Mouse (Mus musculus) thymus, adult 2 months (tissue): ENCODE data around the gene Aldob.

ENCODE experiments used
- CTCF ChIP-seq: fragments of 200-500 bp; IDR thresholded peaks from 2 replicates; pipeline ENCODE4 v1.5.1; 2012; ENCODE audit warnings: mild to moderate bottlenecking, control low read depth, low read length, moderate library complexity, borderline replicate concordance; ENCODE audit not compliant: control insufficient read depth, poor library complexity, insufficient read depth; ENCODE audit errors: extremely low read depth
- POLR2A ChIP-seq: fragments of 200-500 bp; IDR thresholded peaks from 2 replicates; pipeline ENCODE4 v1.6.1; 2012; ENCODE audit warnings: mild to moderate bottlenecking, low read length, control low read depth, moderate library complexity; ENCODE audit not compliant: control insufficient read depth, poor library complexity, insufficient read depth; ENCODE audit errors: extremely low read depth

DNA sequence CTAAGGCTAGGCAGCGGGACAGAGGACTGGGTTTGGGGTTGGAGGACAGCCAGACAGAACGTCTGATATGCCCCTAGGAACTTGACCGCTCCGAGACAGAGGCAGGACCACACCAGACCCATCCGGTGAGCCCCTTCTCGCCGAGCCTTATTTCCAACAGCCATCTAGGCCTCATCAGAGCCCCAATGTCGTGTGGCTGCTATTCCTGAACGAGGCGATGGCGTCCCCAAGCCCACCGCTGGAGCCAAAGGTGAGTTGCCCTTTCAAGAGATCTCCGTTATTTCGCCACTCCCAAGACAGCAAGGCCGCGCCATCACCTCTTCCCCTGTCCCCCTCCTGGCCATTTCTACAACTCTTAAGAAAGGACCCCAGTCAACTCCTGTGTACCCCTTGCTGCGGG lies 28.0 kb downstream of the Aldob start:
- TF ChIP-seq POLR2A (no peak), CTCF (no peak; the same call in 1 of the 2 replicates)
